Mouse (Mus musculus) T-helper 2 cell (primary cell): ENCODE results near the gene Usp21.
"Not testable (repeated sequence)": the region's sequence is repeated elsewhere in the genome, so short reads cannot be mapped to it uniquely, and the experiment has no call there.

Source experiments
- in situ Hi-C: fragments of 300-600 bp; cut with MboI, MseI; formaldehyde crosslinking; loops from one replicate; pipeline ENCODE4 v1.15.1; 2025; ENCODE audit warnings: high pct_unique_total_duplicates

The Usp21 gene

DNA sequence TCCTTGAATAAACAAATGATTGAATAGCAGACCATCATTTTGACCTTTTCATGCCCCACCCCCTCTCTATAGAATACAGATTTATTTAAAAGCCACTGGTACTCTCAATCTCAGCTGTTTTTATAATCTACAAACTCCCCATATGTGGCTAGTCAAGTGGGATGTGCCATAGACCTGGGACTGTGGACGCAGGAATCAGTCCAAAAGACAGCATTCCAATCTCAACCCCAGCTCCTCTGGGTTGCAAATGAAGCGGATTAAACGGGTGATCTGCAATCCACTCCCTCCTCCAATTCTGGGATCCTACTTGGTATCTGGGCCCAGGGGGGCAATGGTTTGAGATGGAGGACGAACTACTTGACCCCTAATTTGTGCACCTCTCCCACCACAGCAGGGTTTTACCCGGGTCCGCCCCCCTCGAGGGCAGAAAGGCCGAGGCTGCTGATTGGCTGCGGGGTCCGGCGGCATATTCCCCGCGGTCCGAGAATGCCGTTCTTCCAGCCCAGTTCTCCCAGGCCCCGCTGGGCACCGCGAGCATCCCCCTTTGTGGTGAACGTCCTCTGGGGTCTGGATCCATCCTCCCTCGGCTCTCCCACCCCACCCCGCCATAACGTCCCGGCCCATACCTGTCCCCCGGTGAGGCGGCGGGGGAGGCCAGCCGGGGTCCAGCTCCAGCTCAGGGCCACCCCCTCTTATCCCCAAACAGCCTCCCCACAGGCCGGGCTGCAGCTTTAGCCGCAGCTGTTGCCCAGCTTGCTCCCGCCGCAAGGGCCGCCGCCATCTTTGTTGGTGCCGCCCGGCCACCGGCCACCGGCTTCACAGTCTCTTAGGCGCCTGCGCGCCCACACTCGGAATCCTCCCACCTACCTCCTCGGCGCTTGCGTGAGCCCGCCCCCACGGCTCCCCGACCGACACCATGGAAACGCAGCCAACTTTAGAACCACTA lies at the start of gene Usp21:
Usp21 (minus strand) TSS at position 856 of the 946 bp plus-strand sequence.
- in situ Hi-C loops, result no loop called here

DNA sequence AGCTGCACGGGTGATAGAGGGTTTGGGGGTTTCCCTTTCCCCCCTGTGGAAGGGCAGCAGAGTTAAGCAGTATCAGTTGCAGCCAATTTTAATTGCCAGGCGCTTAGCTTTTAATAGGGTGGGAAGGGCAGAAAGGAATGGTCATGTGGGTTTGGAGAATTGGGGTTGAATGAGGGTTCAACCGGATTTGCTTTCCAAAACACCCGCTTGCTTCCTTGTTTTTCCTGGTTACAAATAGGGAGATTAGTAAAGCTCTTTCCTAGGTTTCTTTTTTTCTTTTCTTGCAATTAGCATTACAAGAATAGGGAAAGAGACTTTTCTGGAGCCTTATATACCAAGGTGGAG lies 42.4 kb upstream of the Usp21 start:
- in situ Hi-C loops, result no loop called here

DNA sequence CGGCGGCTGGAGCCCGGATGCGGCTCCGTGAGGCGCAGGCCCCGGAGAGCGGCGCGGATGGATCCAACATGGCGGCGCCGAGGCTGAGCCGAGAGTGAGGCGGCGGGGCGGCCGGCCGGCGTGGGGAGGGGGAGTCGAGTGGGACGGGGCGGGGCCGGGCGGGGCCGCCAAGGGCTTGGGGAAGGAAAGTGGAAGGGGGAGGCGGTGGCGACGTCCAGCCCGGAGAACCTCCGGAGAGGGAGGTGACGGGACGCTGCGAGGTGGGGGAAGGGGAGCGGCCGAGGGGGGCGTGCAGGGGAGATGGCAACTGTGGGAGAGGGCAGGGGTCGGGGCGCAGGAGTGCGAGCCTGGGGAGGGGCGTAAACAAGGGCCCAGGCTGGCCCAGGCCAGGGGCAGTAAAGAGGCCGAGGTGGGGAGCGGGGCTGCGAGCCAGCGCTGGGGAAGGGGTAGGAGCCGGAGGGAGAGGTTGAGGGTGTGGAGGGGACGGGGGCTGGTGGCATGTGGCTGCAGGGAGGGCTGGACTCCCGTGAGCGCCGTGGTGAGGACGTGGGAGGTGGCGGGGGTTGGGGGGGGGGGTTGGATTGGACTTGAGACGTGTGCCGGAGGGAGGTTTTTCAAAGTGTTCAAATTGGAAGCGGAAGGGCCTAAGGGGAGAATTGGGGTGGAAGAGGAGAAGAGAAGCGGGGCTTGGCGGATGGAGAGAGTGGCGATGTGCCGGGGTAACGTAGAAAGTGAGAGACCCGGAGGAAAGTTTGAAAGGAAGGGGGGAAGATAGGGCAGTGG lies 41.8 kb upstream of the Usp21 start:
- in situ Hi-C loops, result no loop called here

DNA sequence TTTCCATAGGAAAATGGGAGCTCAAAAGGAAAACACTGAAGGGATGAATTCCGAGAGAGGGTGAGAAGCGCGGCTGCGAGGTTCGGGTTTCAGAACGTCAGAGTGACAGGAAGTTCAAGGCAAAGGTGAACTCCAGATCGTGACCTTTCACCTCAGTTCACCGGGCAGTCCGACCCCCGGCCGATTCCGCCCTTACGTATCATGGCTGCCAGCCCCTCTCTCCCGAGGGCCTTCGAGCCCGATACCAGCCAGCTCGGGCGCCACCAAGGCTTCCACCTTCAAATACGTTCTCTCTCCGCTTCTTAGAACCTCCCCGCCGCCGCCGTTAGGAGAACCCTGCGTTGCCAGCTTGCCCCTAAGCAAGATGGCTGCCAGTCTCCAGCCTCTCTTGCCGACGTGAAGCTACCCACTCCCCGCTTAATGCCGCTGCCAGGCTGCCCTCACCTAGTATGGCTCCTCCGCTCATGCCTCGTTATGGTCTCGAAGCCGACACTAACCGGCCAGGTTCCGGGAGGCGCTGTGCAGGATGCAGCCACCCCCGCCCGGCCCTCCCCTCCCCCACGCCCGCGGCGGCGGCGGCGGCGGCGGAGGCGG lies 41.1 kb upstream of the Usp21 start, which contains the start of gene Dedd:
Dedd (plus strand) TSS at position 307 of the 594 bp plus-strand sequence.
- in situ Hi-C loops, result no loop called here

DNA sequence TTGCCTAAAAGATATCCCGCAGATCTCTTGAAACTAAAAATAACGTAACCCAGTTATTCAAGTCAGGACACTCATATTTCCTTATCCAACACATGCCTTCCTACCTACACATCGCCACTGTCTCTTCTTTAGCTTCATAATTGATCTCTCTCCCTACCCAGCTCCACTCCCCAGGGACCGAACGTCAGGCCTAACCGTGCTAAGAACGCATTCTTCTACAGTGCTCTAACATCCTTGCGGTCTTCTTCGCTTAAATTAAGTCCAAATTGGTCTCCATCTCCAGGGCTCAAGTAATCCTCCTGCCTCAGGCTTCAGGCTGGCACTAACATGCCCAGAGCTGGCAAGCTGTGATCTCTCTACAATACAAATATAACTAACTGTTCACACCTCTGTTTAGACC lies 40.5 kb upstream of the Usp21 start:
- in situ Hi-C loops, result no loop called here

DNA sequence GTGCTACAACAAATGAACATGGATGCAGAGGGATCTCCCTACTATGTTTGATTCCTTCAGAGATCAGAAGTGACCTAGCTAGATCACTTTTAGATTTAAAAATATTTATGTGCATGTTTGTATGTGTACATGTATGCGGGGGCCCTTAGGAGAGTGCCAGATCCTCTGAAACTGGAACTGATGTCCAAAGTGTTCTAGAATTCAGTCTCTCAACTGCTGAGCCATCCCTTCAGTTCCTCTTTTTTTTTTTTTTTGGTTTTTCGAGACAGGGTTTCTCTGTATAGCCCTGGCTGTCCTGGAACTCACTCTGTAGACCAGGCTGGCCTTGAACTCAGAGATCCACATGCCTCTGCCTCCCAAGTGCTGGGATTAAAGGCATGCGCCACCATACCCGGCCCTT lies 38.8 kb upstream of the Usp21 start:
- in situ Hi-C loops, result not testable (repeated sequence)

DNA sequence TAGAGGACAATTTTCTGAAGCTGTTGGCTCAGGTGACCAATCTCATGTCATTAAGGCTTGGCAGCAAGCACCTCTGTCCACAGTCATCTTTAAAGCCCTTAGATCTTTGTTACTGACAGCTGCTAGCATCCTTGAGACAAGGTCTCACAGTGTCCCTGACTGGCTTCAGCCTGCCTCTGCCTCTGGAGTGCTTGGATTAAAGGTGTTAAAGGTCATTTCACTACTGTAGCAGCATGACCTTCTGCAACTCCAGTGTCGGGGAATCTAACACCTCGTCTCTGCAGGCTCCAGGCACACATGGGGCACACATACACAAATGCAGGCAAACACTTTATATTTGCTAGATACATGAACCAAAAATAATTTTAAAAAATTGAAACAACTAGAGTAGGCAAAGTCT lies 37.8 kb upstream of the Usp21 start:
- in situ Hi-C loops, result no loop called here

DNA sequence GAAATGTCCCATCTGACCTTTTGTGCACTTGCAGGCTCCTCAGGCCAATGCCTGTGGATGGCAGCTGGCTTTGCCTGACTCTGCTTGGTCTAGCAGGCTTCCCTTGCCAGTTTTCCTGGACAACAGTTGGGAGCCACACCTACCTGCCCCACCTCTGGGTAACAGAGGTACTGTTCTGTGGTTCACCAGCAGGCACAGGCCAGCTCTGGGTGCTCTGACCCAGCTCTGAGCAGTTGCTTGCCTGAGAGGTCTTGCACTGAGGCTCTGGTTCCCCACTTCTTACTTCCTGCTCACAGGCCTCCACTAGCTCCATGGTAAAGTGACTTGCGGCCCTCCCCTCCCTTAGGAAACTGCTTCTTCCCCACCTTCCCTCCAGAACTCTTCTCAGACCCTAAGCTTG lies 34.2 kb upstream of the Usp21 start:
- in situ Hi-C loops, result no loop called here

DNA sequence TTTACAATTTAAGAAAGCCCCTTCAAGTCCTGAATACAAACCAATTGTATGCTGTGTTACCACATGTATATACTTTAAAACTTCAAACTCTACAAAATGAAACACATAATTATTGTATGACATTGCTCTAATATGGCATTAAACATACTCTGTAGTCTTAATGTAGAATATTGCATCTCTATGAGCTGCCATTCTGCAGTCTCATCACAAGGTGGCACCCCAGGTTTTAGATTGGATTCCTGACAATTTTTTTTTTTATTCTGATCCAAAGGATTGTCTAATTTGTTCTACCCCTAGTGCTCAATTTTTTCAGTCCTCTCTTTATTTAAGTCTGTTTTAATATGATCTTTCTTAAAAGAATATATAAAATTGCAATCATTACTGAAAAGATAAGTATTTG lies 33.6 kb upstream of the Usp21 start:
- in situ Hi-C loops, result no loop called here

DNA sequence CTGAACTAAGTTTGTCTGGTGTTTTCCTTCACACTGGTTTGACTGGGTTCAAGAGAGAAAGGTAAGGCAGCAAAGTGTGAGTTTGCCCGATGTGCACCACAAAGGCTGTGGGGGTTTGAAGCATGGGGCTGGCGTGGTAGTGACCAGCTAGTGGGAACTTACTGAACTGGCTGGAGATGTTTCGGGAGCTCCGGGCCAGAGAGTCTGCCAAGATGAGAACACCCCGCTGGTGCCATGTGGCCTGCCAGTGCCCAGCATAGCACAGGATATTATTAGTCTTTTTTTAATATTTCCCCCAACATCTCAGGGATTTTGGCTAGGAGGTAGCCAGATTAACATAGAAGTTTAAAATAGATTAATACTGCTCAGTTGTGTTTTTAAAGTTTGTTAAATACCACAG lies 32.4 kb upstream of the Usp21 start:
- in situ Hi-C loops, result no loop called here

DNA sequence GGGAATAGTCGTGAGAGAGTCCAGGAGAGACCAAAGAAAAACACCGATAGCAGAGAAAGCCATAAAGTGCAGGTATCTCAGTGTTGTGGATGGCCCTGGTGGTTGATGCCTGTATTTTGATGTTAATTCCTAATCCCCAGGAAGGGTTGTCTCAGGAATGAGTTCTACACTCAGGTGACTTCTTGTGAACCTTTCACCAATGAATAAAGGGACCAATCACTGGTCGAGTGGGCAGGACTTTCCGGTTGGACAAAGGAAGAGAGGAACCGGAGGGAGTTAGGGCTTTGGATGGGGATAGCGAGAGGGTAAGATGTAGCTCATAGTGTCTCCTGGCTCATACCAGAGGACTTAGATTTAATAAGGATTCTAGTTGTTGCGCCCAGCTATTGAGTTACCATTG lies 32.0 kb upstream of the Usp21 start:
- in situ Hi-C loops, result no loop called here

DNA sequence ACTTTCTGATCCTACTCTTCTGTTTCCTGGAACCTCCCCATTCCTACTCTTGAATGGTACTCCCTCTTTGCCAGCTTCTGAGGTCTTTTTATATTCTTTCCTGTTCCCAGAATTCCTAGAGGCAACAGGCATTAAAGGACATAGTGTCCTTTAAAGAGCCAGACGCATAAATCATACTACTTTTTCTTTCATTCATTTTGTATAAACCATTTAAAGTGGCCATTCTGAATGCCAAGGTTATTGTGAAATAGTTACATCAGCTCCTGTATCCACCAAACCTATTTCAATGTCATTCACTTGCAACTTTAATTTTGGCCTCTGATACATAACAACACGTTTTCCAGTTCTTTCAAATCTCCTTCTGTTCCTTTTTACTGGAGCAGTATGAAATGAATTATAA lies 21.5 kb upstream of the Usp21 start:
- in situ Hi-C loops, result no loop called here

DNA sequence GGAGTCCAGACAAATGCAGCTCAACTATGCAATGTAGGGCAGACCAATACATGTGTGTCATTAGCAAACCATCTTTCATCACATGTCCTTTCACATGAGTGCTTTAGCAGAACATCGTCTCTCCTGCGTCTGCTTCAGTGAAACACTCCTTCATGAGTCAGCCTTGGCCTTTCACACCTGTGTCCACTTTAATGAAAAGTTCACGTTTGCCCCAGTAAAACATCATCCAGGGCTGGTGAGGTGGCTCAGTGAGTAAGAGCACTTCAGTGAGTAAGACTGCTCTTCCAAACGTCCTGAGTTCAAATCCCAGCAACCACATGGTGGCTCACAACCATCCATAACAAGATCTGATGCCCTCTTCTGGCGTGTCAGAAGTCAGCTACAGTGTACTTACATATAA lies 18.4 kb upstream of the Usp21 start:
- in situ Hi-C loops, result not testable (repeated sequence)

DNA sequence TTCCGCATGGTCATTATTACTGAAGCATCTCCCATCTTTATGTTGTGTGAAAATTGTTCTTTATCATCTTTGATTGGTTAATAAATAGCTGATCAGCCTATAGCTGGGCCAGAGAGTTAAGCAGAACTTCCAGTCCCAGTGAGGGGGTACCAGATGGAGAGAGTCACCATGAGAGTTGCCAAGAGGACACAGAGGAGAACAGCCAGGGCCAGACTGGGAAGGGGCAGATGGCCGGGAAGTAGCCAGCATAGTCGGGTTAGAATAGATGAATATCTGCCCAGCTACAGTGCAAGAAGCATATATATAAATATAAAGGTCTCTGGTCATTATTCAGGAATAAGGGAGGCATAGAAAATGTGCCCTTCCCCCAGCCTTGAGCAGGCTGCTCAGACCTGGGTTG lies 10.4 kb upstream of the Usp21 start:
- in situ Hi-C loops, result no loop called here

DNA sequence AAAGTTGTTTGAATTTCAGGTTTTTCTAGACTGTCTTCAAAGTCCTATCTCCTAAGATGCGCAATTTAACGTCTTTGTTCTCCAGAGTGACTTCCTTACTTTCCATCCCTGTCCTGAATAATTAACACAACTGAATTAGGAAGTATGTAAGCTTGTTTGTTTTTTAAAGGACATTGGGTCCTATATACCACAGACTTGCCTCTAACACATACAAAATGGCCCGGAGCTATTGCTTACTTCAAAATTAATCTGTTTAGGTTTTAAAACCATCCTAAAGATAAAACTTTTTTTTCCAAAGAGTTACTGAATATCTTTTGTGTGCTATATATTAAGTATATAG lies 7.2 kb upstream of the Usp21 start:
- in situ Hi-C loops, result no loop called here

DNA sequence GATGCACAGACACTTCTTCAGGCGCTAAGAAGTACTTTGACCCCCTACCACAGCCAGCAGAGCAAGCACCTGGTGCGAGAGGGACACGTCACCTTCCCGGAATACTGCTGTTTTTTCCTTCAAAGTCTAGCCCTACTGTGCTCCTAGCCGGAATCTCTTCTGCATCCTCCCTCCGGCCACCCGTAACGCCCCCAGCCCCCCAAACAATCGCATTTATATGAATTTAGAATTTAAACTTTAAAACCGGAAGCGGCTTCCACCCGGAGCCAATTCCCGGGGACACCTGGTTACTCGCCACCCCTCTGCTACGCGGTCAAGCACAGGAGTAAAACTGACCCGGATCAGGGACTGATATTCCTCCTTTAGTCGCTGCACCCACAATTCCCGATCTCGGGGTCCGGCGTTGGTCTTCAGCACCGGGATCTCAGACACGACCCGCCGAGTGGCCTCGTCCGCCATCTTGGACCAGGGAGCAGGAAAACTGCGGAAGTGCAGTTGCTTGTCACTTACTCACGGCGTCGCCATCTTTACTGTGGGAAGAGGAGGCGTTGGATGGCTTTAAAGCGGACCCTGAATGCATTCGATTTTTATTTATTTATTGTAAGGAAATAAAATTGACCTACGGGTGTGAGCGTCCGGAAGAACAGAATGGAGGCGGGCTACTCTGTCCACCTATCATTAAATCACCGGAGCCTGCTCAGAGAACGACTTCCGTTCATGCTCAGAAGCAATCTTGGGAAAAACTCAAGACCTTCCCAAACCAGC lies 6.7 kb upstream of the Usp21 start, which contains the start of gene Ufc1:
Ufc1 (minus strand) TSS at position 727 of the 765 bp plus-strand sequence.
- in situ Hi-C loops, result no loop called here

DNA sequence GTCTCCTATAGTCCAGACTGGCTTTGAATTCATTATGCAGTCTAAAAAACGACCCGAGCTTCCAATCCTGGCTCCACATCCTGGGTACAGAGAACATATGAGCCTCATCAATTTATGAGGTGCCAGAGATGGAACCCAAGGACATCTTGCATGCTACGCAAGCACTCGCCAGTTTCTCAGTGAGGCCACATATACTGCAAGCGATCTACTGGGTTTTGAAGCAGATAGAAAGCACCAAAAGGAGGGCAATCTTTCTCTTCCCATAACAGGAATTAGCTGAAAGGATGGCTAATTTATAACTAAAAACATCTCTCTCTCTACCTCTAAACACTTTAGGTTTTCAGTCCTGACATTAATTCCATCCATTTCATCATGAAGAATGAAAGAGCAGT lies 6.1 kb upstream of the Usp21 start:
- in situ Hi-C loops, result no loop called here

DNA sequence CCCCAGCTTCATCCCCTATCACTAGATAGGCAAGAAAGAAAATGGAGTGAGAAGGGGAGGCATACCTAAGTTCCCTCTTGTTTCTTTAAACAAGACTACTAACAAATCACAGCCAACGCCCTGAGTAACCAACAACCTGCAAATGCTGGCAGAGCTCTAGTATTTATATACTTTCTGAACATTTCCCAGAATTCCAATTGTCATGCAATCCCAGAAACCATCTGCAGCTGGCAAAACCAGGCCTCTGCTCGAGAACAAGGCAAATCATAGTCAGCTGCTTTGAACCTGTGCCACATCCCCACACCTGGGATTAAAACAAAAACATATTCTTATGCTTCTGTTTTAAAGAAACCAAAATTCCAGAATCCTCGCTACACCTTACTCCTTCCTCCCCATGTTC lies 5.6 kb upstream of the Usp21 start:
- in situ Hi-C loops, result no loop called here

DNA sequence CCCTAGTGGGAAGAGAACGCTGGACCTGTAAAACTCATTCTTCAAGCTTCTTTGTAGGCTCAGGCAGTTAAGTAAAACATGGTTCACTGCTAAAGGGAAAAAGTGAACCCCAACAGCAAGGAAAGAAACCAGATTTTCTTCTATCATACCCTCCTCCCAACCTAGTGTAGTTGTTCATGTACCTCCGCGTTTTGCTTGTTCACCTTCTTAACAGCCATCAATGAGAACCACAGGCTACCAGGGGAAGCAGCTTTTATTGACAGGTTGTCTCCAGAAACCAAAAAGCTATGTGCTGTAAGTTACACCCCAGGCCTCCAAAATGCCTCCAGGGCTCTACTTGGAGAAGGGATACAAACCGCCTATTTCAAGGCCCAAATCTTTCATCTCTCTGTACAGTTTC lies 537 bp upstream of the Usp21 start:
- in situ Hi-C loops, result no loop called here

DNA sequence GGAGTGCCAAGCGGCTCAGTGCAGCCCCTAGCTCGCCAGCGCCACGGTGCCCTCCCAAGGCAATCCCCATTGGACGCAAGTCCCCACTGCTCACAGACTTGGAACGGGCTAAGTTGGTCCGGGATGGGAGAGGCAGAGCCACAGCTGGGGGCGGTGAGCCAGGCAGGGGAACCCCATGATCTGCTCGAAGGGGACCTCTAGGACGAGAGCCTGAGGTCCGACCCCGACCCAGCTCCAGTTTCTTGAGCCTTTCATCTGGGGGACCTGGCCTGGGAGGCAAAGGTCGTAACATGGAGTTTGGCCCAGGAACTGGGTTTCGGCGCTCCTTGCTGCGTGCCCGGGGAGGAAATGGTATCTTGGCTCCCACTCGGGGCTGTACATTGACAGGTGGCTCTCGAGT lies 1.3 kb downstream of the Usp21 start:
- in situ Hi-C loops, result no loop called here

DNA sequence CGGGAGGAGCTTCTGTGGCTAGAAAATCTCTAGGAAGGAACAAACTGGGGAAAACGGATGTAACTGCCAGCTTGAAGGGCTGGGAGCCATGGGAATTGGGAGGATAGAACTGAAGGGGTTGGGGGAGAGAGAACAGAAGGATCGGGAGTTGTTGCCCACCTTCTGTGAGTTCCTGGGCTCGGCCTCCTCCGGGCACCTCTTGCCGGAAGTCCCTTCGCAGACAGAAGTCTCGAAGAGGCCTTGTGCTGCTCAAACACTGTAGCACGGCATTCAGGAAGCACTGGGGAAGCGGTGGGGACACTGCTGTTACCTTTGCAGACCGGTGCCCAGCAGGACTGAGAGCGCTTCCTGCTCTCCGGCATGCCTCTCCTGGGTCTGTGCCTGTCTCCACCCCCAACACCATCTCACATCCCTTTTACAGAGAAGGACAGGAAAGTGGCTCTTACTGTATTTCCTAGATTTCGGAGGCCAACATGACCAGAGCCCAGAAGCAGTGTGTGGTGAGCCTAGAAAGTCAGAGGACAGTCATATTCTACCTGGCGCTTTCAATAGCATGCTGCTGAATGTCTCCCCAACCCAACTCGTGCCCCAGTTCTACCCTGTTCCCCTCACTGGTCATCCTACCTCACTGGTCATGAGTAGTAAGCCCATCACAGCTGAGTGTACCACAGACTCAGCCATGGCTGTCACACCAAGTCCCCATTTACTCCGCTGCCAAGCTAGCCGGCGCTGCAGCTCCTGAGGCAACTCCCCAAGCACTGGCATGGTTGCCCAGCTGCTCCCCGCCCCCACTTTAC lies 2.5 kb downstream of the Usp21 start:
- in situ Hi-C loops, result no loop called here
